Mouse (Mus musculus) midbrain, embryonic 10.5 days (tissue): Measurements from ENCODE around the gene Ripk1. TPM values are rescaled to one million over a fixed set of nuclear protein-coding genes. Genes with fewer than 3 reads are reported as not detected.

Experiments
- polyA plus RNA-seq: library from polyadenylated mRNA; unstranded; fragments of >200 nt; fragmentation: Nextera tagmentation; extraction: Ambion mirVana; gene quantifications from 2 replicates; pipeline ENCODE4 v1.2.1, GENCODE M21; 2016

The Ripk1 gene
- polyA plus RNA-seq, 1 experiment from 2014 or later: 6.8 TPM

Other genes with a start within 250 kb of the Ripk1 start
- gene Serpinb6e, start 159.0 kb upstream of the Ripk1 start, polyA plus RNA-seq: not detected in 2 replicates
- 0.09 and 0.10 TPM in 2 replicates for gene Serpinb6c, start 96.7 kb upstream of the Ripk1 start, polyA plus RNA-seq
- gene Nqo2, start 37.7 kb upstream of the Ripk1 start, polyA plus RNA-seq: 21.6 and 22.3 TPM in 2 replicates
- gene Serpinb6a, start 431 bp downstream of the Ripk1 start, polyA plus RNA-seq: 27.6 and 30.6 TPM in 2 replicates
- 31.6 and 31.8 TPM in 2 replicates for gene Bphl, start 35.2 kb downstream of the Ripk1 start, polyA plus RNA-seq
- gene Tubb2a, start 75.6 kb downstream of the Ripk1 start, polyA plus RNA-seq: 242 and 377 TPM in 2 replicates
- gene Tubb2b, start 128.1 kb downstream of the Ripk1 start, polyA plus RNA-seq: 202 and 279 TPM in 2 replicates
- gene Psmg4, start 160.6 kb downstream of the Ripk1 start, polyA plus RNA-seq: 122 and 124 TPM in 2 replicates